Mouse (Mus musculus) T-helper 17 cell (primary cell): ENCODE measurements around the gene Chn2.

Experiments used
- in situ Hi-C, 2 experiments: fragments of 300-600 bp; cut with MboI, MseI; formaldehyde crosslinking; loops; 1 replicate in 1 of 2; 2 replicates in 1 of 2; pipeline ENCODE4 v1.15.1; 2025; ENCODE audit warnings: high pct_unique_total_duplicates in 2 of 2

The Chn2 gene

DNA sequence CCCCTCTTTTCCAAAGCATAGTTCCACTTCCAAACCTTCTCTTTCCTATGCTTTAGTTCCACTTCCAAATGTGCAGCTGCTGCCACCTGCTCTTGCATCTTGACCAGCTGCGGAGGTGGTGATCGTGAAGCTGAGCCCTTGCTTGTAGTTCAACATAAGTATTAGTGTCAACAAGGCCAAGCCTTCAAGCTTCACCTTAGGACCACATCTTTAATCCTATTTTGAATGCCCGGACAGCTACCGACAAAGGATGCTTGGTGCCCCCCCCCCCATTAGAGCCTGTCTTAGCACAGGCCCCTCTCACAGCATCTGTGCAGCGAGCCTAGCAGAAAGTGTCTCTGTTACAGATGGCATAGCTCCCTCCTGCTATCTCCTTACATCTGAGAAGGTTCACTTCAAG lies 238.5 kb downstream of the Chn2 start:
- in situ Hi-C loops, result no loop called here

DNA sequence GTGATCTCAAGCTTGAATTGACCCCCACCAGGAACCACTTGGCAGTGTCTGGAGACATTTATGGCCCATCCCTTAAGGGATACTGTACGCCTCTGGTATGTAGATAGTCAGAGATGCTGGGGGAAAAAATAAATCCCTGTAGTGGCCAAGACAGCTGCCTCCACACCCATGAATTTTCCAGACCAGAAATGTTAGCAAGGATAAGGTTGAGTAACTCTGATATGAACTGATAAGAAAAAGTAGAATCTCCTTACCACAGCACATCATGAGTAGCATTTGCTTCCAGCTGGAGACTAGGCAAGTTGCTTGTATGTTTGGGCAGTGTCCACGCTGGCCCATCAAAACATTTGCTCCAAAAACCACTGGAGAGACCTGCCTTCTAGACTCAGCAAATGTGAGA lies 239.3 kb downstream of the Chn2 start:
- in situ Hi-C loops, result no loop called here

- in situ Hi-C loops, result no loop called here
Observed at GRCm38 (mm10) chr6:54279391-54279790, 240.0 kb downstream of the Chn2 start.

DNA sequence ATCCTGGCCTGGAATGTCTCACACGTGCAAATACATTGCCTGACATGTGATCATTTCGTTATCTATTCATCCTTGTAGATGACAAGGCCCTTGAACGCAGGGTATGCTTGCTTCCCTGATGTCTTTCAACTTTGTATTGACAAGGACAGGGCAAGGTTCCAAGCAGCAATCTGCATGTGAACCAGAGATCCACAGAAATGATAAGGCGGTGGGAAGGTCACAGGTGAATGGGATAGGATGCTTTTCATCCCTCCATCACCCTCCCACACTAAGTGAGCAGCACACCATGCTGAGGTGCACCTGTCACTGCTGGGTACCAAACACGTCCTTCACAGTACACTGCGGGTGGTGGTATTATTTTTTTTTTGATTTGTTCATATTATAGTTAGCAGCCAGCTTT lies 240.9 kb downstream of the Chn2 start:
- in situ Hi-C loops, result no loop called here

- in situ Hi-C loops, result no loop called here
Observed at GRCm38 (mm10) chr6:54283299-54283698, 243.9 kb downstream of the Chn2 start.

- in situ Hi-C loops, result no loop called here
Observed at GRCm38 (mm10) chr6:54284167-54284711, 244.9 kb downstream of the Chn2 start.

- in situ Hi-C loops, result no loop called here
Observed at GRCm38 (mm10) chr6:54286813-54287212, 247.5 kb downstream of the Chn2 start.

DNA sequence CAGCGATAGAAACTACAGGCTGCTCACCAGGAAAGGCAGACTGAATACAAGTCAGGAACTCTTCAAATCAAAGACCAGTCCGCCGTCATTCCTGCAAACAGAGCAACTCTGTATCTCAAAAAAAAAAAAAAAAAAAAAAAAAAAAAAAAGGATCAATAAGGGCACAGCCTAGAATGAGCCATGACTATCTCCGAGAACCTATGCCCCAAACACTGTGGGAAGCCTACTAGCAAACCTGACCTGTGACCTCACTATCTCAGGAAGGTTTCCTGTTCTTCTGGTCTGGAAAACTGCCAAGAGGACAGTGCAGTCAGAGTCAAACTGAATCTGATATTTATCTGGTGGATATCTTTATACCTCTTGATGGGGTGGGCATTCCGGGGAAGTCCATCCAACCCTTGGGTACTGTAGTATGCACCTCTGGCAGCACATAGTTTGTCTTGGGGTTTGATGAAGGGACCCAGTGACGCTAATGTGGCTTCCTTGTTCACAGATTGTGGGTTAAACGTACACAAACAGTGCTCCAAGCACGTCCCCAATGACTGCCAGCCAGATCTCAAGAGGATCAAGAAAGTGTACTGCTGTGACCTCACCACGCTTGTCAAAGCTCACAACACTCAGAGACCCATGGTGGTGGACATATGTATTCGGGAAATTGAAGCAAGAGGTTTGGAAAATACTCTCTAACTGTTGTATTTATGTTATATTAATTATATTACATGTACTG lies 250.6 kb downstream of the Chn2 start:
- in situ Hi-C loops, result no loop called here

- in situ Hi-C loops, result no loop called here
Observed at GRCm38 (mm10) chr6:54297231-54297630, 257.9 kb downstream of the Chn2 start.

DNA sequence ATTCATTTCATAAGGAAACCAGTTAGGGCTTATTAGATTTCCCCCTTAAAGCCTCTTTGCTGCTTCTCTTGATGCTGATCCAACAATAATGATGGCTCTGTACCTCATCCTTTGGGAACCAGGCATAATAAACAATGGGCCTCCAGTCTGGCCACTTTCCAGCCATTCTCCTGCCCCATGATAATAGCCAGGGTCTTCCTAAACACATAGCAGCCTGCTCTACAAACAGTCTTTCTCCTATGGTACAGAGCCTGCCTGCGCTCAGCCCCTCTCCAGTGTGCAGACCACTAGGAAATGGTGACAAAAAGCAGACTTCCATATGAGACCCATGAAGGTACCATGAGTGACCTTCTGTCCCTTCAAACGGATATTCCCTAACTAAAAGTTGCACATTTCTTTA lies 260.1 kb downstream of the Chn2 start:
- in situ Hi-C loops, result no loop called here

DNA sequence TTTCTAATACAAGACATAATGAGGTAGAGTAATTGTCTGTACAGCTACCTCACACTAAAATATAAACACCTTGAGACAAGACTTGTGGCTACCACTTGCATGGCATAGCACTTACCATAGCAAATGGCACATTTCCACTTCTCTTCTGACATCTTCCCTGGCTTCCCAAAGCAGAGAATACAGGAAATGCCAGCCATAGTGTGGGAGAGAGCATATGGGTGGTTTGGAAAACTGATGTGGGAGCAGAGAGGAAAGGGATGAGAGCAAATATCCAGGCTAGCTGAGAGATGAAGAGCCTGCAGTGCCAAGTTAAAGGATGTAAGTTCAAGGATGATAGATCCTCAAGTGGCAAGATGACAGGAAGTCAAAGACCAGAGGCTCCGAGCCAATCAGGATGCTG lies 266.4 kb downstream of the Chn2 start:
- in situ Hi-C loops, result no loop called here

DNA sequence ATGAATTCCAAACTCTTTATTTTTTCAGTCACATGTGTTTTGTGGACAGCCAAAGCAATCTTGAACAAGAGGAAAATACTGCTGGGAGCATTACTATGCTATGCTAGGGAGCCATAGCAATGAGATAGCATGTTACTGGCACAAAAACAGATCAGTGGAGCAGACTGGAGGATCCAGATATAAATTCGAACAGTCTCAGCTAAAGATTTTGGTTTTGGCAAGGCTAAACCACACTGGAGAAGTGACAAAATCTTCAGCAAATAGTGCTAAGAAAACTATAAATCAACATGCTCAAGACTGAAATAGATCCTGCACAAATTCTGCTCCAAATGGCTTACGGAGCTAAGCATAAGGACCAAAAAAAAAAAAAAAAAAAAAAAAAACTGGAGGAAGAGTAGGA lies 273.7 kb downstream of the Chn2 start:
- in situ Hi-C loops, result no loop called here

- in situ Hi-C loops, result no loop called here
Observed at GRCm38 (mm10) chr6:54318618-54319017, 279.3 kb downstream of the Chn2 start.

GRCm38 (mm10) chr6:54319198-54319597 lies 279.8 kb downstream of the Chn2 start:
- in situ Hi-C loops, result no loop called here

DNA sequence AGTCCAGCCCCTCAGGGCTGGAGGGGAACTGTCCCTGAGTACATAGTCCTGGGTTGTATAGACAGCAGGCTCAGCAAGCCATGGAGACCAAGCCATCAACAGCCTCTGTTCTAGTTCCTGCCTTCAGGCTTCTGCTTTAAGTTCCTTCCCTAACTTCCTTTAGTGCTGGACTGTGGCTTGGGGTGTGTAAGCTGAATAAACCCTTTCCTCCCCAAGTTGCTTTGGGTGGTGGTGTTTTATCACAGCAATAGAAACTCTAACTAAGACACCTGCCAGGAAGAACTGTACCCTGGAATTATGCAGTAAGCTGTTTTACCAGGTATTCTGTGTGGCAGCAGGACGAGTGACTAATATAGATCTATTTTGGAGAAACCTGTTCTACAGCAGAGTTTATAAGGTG lies 280.9 kb downstream of the Chn2 start:
- in situ Hi-C loops, result no loop called here

GRCm38 (mm10) chr6:54325246-54325885 lies 286.0 kb downstream of the Chn2 start, which contains the start of gene Prr15:
TSS of gene Prr15 (plus strand) at chr6:54325835.
- in situ Hi-C loops, result no loop called here

- in situ Hi-C loops, result no loop called here
Observed at GRCm38 (mm10) chr6:54326671-54327625, 287.6 kb downstream of the Chn2 start.

DNA sequence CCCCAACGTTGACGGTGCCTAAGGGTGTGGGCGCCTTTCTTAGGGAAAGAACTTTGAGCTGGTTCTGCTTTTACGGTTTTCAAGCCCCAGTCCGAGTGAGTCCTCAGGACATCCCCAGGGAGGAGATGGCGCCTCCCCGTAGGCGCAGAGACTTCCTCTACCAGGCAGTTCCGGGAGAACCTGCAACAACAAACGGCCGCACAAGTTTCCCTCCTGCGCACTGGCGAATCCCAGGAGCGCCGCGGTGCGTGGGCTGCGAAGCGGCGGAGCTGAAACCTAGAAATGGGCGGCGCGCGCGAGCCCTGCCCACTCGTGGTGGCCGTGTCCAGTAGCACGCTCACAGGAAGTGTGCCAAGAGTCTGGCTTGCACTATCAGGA lies 288.3 kb downstream of the Chn2 start:
- in situ Hi-C loops, result no loop called here

DNA sequence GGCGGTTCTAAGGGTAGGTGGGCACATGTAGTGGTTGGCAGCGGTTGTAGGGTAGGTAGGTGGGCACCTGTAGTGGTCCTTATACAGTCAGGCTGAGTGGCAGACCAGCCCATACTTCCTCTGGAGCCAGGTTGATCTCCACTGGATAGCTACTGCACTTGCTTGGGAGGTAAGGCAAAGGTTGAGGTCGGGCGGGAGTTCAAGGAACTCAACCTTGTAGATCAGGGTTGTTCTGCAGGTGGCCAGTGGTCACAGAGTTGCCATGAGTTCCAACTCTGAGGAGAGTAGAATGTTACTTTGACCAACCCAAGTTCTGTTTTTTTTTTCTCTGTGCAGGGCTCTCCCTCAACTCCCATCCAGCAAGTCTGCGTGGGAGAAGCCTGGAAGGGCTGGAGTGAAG lies 289.4 kb downstream of the Chn2 start:
- in situ Hi-C loops, result no loop called here

GRCm38 (mm10) chr6:54329598-54329997 lies 290.2 kb downstream of the Chn2 start:
- in situ Hi-C loops, result no loop called here

DNA sequence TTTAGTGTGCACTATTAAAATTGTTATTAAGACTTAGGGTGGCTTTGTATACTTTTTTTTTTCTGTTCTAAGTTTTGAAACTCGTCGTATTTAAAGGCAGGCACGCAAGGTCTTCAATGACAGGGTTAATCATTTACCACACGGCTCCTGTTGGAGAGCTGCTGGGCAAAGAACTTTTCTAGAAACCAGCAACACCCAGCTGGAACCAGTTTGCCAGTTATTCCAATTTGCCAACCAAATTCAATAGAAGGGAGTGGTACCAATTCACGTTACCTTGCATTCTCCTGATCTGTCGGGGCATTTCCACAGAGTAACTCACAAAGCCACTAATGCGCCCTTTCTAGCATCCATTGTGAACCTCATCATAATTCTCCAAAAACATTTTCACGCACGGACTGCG lies 290.8 kb downstream of the Chn2 start:
- in situ Hi-C loops, result no loop called here

DNA sequence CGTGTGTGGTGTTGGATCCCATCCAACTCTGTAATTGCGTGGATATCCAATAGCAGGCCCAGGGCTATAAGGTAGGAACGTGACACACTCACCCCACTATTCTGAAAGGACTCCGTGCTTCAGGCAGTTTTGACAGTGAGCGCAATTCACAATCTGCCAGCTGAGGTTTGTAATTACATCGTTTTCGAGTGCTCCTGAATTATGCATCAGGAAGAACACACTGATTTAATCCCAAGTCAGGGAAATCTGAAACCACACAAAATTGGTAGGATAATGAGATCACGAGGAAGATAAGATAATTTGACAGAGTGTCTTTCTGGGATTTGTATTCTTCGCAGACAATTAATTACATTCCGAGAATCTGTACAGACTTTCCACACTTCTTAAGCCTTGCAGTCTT lies 292.4 kb downstream of the Chn2 start:
- in situ Hi-C loops, result no loop called here
